Mouse (Mus musculus) testis, postnatal 14 days (tissue): Measurements from ENCODE around the gene Iqck.

Experiments
- DNase-seq: peaks from one replicate; pipeline ENCODE4 v3.0.0; 2021; ENCODE audit warnings: low spot score

Gene Iqck

DNA sequence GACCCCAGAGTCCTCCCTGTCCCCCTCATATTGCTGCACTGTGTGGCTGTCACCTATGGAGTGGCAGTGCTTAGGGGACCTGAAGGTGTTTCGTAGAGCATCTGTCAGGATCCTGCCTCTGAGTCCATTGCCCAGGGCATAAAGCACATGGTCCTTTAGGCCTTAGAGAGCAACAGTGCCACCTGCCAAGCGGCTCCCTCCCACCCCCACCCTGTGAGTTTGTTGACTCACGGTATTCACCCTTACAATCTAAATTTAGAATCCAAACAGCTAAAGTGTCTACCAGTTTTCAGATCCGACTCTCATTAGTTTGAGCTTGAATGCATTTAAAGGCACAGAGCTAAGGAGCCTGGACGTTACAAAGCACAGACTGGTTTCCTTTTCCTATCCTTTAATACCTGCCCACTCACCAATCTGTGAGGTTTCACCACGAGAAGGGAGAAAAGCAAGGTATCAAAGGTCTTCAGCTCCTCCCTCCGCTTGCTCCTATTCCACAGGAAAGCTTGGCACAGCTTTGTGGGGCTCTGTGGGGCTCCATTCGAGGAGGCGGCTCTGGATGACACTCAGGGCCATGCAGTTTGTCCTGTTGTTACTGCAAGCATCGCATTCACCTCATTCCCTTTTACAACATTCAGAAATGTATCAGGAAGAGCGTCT is 98.2 kb downstream of the Iqck start:
- no peak for DNase-seq

DNA sequence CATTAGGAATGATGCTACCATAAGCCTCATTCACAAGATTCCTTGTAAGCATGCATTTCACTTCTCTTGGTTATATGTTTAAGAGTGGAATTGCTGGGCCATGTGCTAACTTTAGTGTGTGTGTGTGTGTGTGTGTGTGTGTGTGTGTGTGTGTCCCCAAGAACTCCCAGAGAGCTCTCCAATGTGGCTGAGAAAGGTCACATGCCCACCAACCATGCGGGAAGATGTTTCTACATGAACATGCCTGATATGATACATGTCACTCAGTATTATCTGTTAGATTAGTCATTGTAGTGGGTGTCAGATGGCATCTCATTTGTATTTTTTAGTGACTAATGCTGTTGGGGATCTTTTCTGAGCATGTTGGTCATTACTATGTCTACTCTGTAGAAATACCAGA is 99.4 kb downstream of the Iqck start:
- no peak for DNase-seq

DNA sequence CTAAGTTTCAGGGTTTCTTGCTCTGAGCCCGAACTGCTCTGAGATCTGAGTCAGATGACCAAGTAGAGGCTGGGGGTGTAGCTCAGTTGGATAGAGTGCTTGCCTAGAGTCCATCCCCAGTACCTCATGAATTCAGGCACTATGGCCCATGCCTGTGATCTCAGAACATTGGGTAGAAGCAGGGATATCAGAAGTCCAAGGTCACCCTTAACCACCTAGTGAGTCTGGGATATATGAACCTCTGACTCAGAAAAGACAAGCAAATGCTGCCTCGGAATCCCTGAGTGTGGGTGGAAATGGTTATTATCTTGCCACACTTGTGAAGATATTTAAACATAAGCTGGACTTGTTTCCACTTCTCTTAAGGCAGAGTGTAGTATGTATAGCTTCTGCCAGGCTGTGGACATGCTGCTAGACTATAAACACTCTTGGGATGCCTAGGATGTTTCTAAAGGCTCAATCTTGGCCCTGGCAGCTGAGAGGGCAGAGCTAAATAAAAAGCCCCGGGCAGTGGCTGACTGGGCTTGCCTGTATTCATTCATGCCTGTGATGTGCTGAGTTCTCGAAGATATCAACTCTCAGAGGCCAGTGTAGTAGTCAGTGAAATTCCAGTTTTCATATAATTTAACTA is 101.2 kb downstream of the Iqck start:
- no peak for DNase-seq

DNA sequence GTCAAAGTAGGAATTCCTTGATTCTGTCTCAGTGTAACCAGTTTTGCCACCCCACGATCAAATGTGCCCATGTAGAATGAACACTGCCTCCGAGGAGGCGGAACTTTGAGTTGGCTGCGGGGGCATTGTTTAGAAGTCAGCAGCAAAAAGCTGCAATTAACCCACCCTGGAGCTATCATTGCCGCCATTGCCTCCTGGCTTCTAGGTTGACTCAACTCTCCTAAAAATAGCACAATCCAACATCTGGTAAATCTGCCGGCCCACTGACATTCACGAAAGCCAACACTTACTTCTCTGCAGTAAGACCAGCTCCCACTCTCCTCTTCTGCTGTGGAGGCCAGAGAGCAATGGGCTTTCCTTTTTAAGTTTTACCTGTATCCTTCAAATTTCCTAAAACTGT is 103.7 kb downstream of the Iqck start:
- no peak for DNase-seq

DNA sequence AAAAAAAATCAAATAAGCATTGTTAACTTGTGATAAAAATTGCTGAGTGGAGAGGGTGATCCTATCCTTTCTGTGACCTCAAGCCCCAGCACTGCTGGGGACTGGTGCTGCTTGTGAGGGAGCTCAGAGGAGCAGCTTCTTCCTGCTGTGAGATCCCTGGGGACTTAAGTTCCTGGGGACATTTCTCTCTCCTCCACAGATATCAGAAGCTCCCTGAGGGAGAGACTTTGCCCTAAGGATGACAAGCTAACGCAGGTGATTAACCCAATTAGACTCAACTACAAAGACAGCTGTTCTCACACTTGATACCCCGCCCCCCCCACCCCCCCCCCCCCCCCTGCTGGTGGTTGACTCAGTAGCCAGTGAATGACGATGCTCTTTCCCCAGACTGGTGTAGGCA is 109.2 kb downstream of the Iqck start:
- DNase-seq: no peak

DNA sequence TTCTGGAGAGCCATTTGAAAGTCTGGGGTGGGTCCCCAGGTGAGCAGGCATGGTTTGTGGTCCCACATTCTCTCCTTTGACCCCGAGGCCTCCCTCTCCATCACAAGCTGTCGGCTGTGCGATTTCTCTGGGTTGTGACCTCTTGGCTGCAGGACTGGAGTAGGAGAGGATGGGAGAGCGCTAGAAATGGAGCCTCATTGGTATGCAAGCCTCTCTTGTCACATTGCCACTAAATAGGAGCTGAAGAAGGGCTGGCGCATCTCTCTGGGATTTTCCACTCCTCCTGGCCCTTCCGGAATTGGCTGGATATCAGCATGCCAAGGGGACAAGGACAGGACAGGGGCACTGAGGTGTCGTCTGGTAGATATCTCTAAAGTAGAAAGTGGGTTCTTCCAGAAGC is 109.6 kb downstream of the Iqck start:
- no peak for DNase-seq

DNA sequence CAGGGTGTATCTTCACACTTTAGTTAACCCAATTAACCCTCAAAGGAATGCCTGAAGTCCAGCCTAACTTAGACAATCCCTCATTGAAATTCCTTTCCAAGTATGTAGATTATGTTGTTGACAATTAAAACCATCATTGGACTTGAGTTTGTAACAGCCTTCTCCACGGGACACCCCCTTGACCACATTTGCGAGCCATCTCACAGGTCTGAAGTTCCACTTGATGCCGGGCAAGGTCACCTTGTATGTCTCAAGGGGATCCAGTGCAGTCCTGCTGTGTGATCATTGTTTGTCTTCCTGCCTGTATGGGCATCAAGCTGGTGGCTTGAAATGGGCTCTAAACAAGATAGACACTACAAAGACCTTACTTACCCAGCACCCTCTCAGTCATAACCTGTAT is 113.3 kb downstream of the Iqck start:
- DNase-seq: no peak

DNA sequence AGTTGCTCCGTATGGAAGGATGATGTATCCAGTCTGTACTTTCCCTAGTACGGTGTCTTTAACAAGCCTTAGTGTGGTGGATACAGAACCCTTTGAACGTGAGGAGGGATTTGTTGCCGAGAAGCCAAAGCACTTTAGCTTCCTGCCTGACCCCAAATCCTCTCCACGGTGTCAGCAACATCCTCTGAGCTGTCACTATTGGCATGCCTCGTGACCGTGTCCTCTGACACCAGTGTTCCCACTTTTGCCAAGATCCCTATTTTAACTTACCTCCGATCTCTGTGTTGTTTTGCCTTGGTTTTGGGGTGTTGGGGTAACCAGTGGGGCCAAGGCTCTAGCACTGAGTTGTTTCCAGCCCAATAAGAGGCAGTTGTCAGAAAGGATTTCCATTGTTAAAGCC is 115.9 kb downstream of the Iqck start:
- DNase-seq: no peak

DNA sequence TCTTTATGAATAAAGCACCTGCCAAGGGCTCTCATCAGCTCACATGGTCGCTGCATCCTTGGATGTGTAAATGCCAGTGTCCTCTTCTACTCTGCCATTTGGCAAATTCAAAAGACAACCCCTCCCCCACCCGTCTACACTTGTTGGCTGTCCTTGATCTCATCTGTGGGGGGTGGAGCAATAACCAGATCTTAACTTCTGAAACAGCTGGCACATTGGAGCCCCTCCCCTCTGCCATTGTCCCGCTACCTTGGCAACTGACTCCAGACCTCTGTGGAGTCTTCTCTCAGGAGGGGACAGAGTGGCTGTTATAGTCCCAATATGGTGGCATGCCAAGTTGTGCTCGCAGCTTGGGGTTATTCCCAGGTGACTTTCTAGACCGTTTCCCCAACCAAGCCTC is 116.8 kb downstream of the Iqck start:
- no peak for DNase-seq

DNA sequence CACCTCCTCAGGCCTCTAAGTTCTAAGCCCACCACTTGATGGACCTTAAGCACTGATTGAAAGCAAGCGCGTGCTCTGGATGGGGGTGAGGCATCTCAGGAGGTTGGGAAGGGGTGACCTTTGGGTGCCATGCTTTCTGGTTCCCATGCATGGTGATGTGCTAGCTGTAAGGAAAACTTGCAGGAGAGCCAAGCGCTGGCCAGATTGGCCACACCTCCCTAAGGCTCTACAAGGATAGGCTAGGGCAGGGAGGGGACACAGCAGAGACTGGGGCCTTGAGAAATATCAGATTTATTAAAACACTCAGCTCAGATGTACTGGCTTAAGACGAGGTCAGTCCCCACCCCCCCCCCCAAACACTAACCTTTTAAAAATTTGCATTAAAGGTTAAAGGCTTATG is 117.8 kb downstream of the Iqck start:
- DNase-seq: no peak

DNA sequence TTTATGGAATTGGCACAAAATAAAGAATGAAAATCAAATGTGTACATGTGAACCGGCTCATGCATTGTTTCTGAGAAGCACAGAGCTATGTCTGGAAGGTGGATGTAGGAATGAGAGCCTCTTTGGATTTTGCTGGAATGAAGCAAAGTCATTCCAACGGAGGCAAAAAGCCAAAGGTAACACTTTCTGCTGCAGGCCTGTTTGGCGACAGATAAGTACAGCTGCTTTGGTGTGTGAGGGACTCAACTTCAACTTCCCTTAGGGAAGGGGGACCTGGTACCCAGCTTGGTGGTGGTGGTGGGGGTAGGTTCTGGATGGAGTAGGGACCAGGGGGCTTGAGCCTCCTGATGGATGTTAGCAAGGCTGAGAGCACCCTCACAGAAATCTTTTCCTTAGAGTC is 120.3 kb downstream of the Iqck start:
- DNase-seq: no peak

DNA sequence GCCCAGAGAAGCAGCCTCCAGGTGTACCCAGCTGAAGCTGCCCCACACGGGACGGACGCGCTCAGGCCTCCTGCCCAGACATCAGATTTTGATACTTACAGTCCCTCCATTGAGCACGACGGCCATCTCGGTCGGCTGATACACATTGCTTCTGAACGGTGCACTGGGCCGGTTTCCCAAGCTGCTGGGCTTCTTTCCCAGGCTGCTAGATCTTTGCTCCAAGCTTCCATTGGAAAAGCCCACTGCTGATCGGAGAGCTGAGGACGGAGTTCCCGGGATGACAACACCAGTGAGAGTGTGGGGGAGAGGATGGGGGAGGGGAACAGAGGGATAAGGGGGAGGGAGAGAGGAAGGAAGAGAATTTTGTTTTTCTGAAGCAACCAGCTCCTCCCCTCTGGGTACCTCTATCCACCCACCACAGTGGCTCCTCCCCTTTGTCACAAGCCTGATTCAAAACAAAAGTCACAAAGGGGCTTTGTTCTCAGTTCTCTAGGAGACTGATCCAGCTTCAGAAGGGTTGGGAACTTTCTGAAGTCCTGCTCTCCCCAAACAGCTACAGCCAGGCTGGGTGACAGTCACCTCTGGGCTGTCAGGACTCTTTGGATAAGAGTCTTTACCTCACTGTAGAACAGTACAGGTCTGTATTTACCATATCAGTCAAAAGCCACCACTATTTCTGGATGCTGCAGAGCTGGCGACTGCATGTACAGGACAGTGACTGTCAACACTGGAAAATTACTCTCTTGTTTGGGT is 121.0 kb downstream of the Iqck start:
- no peak for DNase-seq

DNA sequence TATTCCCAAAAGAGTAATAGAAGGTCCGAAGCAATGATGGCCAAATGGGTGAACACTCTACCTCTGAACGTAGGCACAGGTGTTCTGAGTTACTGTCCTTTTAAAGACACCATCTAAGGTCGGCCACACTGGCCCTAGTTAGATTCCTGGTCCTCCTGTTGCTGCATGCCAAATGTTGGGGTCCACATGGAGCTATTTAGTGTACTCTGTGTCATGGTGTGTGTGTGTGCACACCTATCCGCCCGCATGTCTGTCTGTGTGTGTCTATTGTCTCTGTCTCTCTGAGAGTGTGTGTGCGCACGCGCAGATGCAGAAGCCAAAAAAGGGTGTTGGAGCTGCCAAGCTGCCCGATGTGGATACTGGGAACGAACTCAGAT is 121.6 kb downstream of the Iqck start:
- DNase-seq: no peak

DNA sequence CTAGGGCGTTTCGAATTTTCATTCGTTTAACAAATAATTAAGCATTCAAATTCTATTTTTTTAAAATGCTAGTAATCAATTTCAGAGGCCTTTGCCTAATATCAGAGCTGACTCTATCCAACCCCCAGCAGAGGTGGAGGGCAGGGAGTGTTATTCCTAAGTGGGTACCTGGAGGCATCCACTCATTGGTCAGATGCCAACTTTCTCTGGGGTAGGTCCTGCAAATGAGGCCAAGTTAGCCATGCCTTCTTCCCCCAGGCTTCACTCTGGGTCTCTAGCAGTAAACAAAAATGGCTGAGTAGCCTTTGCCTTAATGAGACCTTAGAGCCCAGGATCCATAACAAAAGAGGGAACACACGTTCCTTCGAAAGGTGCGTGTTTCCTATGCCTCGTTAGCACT is 123.6 kb downstream of the Iqck start:
- no peak for DNase-seq

DNA sequence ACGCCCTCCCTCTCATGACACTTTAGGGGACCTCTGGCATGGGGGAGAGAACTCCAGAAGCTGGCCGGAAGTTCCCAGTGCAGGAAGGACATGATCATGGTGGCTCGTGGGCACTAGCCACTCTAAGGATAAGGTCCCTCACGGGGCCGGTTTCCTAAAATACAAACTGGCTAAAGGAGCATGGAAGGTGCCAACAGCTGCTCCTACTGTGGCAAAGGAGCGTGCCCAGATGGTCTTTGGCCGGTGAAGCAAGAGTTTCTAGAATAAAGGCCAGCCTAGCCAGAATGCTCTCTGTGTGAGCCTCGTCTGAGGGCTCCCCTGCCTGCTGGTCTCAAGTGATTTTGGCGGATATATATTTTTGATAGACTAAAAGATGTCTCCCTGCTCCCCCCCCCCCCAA is 124.2 kb downstream of the Iqck start:
- DNase-seq: no peak

DNA sequence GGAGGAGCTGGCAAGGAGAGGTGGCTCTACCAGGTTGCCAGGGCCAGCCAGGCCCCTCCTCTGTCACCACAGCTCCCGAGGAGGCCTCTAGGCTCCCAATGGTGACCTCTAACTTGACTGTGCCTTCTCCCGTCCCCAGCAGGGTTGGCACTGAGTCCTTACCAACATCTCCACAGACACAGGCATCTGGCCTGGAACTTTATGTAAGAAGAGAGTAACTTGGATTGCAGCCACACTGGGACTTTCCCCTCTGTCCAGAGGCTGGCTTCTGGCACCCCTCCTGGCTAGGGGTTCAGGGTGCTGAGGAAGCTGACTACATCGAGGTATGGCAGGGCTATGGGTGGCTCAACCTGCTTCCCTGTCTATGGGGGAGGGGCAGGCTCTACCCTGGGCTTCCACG is 125.8 kb downstream of the Iqck start:
- DNase-seq: no peak

DNA sequence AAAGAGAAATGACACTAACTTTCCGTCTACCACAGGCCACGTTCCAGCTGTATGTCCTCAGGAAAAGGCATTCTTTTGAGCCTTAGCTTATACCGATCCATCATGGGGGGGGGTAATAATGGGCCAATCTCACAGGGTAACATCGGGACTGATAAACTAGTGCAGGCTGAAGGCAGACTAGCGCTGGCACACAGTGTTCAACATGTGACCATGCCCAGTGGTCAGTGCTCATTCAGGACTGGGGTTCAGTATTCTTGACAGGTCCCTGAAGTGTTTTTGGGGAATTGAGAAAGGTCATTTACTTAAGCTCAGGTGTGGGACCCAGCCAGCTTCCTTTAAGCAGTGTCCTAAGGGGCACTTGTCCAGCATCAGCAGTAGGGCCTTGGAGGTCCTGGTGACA is 126.3 kb downstream of the Iqck start:
- DNase-seq: no peak

DNA sequence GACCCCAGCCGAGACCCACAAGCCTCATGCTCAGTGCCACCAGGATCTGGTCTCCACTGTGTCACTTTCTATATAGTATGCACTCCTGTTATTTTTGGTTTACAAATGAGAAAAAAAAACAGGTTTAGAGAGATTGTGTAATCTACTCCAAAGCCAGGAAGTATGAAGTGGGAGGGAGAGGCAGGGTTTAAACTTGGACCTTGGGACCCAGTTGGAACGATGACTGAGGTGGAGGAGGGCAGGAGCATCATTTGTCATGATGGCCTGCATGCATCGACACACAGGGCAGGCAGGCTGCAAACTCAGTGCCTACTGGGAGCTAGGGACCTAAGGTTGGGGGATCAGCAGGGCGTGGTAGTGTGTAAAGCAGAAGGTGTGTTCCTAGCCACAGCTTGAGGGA is 127.0 kb downstream of the Iqck start:
- DNase-seq: no peak

DNA sequence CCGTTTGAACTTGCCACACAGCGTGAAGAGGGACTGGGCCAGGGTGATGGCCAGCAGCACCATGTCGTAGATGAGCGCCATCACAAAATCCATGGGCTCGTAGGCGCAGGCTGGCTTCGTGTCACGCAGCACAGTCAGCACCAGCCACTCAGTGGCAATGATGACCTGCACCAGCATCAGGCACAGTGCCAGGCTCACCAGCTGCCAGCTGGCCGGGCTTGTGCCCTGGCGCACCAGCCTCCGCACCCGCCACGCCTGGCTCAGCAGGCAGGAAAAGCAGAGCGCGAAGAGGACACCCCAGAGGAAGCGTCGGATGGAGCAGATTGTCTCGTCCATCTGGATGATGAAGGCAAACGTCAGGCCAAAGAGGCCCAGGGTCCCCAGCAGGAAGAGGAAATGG is 128.4 kb downstream of the Iqck start:
- no peak for DNase-seq

DNA sequence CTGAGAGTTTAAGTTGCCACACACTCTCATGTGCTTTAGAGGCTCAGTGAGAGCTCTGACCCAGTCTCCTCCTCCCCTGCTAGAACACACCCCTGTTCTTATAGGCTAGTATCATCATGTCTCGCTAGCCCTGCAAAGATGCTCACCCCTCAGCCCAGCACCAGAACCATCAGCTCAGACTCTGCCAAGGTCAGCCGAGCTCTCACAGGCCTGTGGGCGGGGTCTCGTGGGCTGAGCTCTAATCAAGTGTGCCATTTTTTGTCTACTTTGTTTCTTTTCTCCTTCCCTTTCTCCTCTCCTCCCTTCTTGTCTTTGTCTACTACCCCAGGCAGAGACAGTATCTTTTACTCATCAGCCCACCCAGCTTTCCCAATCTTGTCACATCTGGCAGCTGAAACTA is 130.2 kb downstream of the Iqck start:
- peak; percentile 71 for DNase-seq

DNA sequence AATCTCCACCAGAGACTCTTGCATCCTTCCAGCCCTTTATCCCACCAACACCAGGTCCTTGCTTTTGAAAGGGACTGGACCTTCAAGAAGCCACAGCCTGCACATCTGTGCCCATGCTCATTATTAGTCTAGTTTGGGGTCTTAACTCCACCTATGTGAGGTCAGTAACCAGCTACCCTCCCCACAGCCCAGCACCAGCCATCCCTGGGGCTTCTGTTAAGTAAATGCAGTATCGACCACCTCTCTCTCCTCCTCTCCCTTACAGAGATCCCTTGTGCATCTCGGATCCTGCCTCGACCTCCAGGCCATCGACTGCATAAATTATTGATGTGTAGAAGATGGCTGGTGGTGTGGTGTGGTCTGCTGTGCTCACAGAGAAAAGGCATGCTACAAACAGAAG is 130.8 kb downstream of the Iqck start:
- DNase-seq: no peak

DNA sequence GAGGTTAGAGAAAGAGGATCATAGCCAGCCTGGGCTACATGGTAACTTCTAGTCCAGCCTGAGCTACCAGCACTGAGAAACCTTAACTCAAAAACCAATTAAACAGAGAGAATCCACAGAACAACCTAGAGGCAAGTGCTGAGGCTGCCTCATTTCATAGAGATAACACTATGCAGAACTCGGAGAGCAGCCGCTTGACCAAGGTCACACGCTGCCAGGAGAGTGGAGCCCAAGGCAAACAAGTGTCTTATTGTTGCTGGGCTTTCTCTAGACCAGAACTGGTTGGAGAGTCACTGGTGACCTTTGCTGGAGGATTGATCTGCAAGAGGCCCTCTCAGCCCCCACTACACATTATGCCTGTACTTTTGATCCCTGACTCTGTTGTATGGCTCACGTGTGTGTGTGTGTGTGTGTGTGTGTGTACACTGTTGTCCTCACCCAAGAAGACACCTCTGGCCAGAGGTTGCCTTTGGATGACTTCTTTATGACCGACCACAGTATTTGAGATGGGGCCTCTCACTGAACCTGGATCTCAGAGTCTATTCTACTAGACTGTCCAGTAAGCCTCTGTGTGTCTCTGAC is 133.8 kb downstream of the Iqck start:
- DNase-seq: peak; percentile 67

DNA sequence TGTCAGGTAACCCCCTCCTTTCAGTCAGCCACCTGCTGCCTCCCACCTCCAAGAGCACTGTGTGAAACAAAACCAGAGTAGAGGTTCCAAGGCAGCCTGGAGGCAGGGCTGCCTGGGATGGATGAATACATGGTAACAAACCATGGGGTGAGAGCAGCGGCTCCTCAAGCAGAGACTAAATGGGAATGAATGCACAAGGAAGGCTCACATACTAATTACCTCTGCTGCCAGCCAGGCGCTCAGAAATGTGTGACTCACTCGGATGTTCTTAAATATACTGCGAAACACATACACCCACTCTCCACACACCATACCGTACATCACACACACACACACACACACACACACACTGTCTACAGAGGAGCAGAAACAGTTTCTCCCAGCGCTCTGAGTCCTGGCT is 134.7 kb downstream of the Iqck start:
- DNase-seq: no peak
